Mouse (Mus musculus) kidney, postnatal 4 days (tissue): ENCODE results near the gene Mctp2.

Source experiments
- DNase-seq, 2 experiments: peaks; one replicate each; pipeline ENCODE4 v3.0.0; 2021; ENCODE audit warnings: mixed read lengths in 2 of 2

Mctp2 gene

DNA sequence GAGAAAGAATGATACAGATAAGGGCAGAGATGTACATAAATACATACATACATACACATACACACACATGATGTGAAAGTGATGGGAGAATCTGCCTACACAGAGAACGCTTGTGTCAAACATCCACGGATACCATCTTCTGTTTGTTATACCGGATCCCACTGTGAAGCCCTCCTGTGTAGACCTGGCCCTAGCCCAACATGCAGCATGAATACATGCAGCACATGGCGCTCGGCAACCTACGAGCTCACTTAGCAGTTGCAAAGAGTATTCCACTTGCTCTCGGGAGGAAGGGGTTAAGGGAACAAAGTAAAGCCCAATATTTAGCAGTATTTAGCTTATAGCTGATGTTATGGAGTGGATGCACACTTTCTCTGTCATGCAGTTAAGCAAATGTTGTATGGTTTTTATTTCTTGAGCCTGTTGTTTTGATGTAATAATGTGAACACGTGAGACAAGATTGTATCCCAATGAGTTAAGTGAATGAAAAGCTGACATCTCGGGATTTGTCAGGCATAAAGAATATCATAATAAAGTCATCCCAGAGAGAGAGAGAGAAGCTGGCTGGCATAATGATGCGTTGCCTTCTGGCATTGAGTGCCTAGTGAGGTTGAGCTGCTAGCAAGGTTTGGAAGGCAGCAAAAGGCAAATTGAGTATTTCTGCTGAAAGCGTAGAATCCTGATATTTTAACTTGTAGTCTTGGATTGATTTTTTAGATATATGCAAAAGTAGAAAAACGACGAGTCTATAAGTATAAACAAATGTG lies 234.8 kb downstream of the Mctp2 start:
- DNase-seq, result no peak

DNA sequence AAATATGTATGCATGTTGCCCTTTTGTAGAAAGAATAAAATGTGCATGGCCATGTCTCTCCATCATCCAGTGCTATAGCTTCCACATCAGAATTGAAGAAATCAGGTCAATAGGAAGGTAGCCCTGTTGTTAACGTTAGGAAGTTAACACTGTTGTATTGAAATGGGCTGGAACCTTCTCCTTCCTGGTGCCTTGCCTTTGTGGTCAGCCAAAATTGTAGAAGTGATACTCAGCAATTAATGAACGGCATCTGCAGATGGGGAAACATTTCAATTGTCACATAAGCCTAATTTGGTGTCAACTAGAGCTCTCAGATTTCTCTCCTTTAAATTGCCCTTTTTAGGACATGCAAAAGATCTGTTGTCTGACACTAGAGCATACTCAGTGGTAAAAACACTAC lies 238.0 kb downstream of the Mctp2 start:
- DNase-seq, result no peak

- no peak for DNase-seq
Measured at GRCm38 (mm10) chr7:72066352-72066751, 240.1 kb downstream of the Mctp2 start.

DNA sequence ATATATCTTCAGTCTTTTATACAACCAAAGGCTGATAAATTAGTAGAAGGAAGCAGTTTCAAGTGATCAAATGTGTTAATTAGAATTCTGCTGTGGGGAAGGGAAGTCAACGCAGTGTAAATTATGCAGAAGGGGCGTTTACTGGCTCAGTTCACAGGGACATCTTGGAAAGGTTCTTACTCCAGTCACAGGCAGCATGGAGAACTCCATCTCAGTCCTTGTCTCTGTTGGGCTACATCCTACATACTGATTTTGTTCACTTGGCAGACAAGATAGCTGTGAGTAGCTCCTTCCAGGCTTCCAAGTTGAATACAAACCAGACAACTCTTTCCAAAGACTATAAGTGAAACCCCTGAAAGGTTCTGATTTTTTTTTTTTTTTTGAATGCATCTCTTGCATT lies 254.6 kb downstream of the Mctp2 start:
- DNase-seq, result no peak

- peak; percentile 5 to 15 for DNase-seq
Measured at GRCm38 (mm10) chr7:72047588-72048585, 258.5 kb downstream of the Mctp2 start.
